Mouse (Mus musculus): ENCODE measurements around the gene Rgl1.
"Not testable (repeated sequence)": the region's sequence is repeated elsewhere in the genome, so short reads cannot be mapped to it uniquely, and the experiment has no call there.

The Rgl1 gene

GRCm38 (mm10) chr1:152766032-152766772 lies at the start of gene Rgl1, which contains the start of gene Arpc5:
Gene Rgl1 (minus strand): TSS chr1:152766351.
Gene Arpc5 (plus strand): TSS chr1:152766542.
- peak; percentile 97 for DNase-seq

GRCm38 (mm10) chr1:152815265-152815701 lies 49.1 kb upstream of the Rgl1 start:
- no peak for DNase-seq

GRCm38 (mm10) chr1:152810533-152811439 lies 44.6 kb upstream of the Rgl1 start:
- DNase-seq = no peak

- DNase-seq = peak; percentile 23
Observed at GRCm38 (mm10) chr1:152809541-152810252, 43.5 kb upstream of the Rgl1 start.

- no peak for DNase-seq
Observed at GRCm38 (mm10) chr1:152808392-152808680, 42.2 kb upstream of the Rgl1 start.

- DNase-seq = no peak
Observed at GRCm38 (mm10) chr1:152807619-152808391, 41.7 kb upstream of the Rgl1 start.

GRCm38 (mm10) chr1:152804907-152805306 lies 38.8 kb upstream of the Rgl1 start:
- DNase-seq = no peak

- no peak for DNase-seq
Observed at GRCm38 (mm10) chr1:152800633-152801176, 34.6 kb upstream of the Rgl1 start.

- no peak for DNase-seq
Observed at GRCm38 (mm10) chr1:152799897-152800296, 33.7 kb upstream of the Rgl1 start, which contains the start of gene Ncf2. Gene Ncf2 (plus strand): TSS chr1:152800194.

GRCm38 (mm10) chr1:152798125-152798524 lies 32.0 kb upstream of the Rgl1 start:
- DNase-seq = no peak

- DNase-seq = no peak
Observed at GRCm38 (mm10) chr1:152796683-152797263, 30.6 kb upstream of the Rgl1 start.

GRCm38 (mm10) chr1:152795688-152796255 lies 29.6 kb upstream of the Rgl1 start:
- no peak for DNase-seq

GRCm38 (mm10) chr1:152793495-152794130 lies 27.5 kb upstream of the Rgl1 start:
- DNase-seq = no peak

- no peak for DNase-seq
Observed at GRCm38 (mm10) chr1:152792736-152793494, 26.8 kb upstream of the Rgl1 start.

GRCm38 (mm10) chr1:152791269-152791668 lies 25.1 kb upstream of the Rgl1 start:
- DNase-seq = no peak

- DNase-seq = no peak
Observed at GRCm38 (mm10) chr1:152790821-152791220, 24.7 kb upstream of the Rgl1 start.

GRCm38 (mm10) chr1:152790254-152790653 lies 24.1 kb upstream of the Rgl1 start:
- DNase-seq = no peak

GRCm38 (mm10) chr1:152788121-152788660 lies 22.0 kb upstream of the Rgl1 start:
- DNase-seq = no peak

GRCm38 (mm10) chr1:152786953-152787352 lies 20.8 kb upstream of the Rgl1 start:
- no peak for DNase-seq

GRCm38 (mm10) chr1:152785446-152785845 lies 19.3 kb upstream of the Rgl1 start:
- DNase-seq = not testable (repeated sequence)
